8 mouse cellular contexts compared by ENCODE assay signal in the genomic region with DNA sequence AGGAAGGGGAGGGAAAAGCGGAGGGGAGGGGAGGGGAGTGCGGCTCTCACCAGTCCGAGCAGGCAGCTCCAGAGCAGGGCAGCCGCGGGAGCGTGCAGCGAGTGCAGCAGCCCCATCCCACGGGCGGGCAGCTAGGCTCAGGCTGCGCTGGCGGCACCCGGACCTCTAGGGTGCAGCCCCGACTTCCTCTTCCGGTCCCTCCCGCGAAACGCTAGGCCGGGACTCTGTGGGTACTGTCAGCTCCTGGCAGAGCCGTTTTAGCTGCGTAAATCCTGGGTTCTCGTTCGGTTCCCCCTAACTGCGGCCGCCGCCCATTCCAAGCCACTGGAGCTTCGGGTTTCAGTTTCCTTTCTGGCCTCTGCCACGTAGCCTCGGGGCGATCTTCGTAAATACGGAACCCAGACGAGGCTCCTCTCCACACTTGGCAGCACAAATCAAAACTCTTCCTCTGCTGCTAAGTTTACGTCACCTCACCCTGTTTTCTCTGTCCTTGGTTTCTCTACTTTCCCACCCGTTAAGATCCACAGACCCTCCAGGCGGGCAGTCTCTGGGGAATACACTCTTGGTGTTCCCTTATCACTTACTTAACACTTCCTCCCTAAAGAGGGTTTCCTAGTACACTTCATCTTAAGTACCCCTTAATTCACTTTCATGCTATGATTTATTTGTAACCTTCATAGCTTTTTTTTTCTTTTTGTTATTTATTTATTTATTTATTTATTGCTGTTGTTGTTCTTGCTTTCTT. TPM values are rescaled to one million over a fixed set of nuclear protein-coding genes. Genes with fewer than 3 reads are reported as not detected.
DNase-seq lines count a peak whose midpoint lies in the region; ATAC-seq lines count a peak whose summit lies in the region.

A gene (minus strand): TSS at position 339 of the 745 bp plus-strand sequence.

- H3K9me3 ChIP-seq in heart, embryonic 13.5 days: no peaks in the 10 kb centered on the region
- H3K9me3 ChIP-seq in liver, embryonic 12.5 days (replicated peaks): no peaks in the 10 kb centered on the region
- no peaks in the 10 kb centered on the region for H3K9me3 ChIP-seq in stomach, embryonic 15.5 days

- no peaks in the 10 kb centered on the region for H3K4me1 ChIP-seq in brown adipose tissue, adult 24 weeks (ENCODE audit: control insufficient read depth, insufficient read depth, insufficient read length, low read length)
- H3K4me1 ChIP-seq in heart, embryonic 13.5 days: peaks cover 7% of the 10 kb centered on the region
- H3K4me1 ChIP-seq in liver, embryonic 12.5 days: peaks cover 28% of the 10 kb centered on the region
- H3K4me1 ChIP-seq in stomach, embryonic 15.5 days: no peaks in the 10 kb centered on the region; the same call in 1 of the 2 replicates

- peak; percentile 98 for ATAC-seq in heart, embryonic 13.5 days (ENCODE audit: extremely low read depth, insufficient number of reproducible peaks, low FRiP score, low TSS enrichment)
- peak; percentile 99 for ATAC-seq in liver, embryonic 12.5 days
- ATAC-seq in stomach, embryonic 15.5 days (ENCODE audit: insufficient read depth, low FRiP score, low read depth): peak; percentile 99

- peak within 1 kb of the TSS; percentile 81 for H3K4me2 ChIP-seq in heart, embryonic 13.5 days
- H3K4me2 ChIP-seq in liver, embryonic 12.5 days: peak within 1 kb of the TSS; percentile 72
- peak within 1 kb of the TSS; percentile 57 for H3K4me2 ChIP-seq in stomach, embryonic 15.5 days

- WGBS in heart, embryonic 13.5 days: under 1% methylated on average over 35 of the region's 35 CpGs
- 2% methylated on average over 26 of the region's 35 CpGs for WGBS in liver, embryonic 12.5 days (ENCODE audit: insufficient replicate concordance)
- under 1% methylated on average over 35 of the region's 35 CpGs for WGBS in stomach, embryonic 15.5 days

- H3K9ac ChIP-seq in heart, embryonic 13.5 days: peak within 1 kb of the TSS; percentile 96
- H3K9ac ChIP-seq in liver, embryonic 12.5 days: peak within 1 kb of the TSS; percentile 90
- H3K9ac ChIP-seq in stomach, embryonic 15.5 days: peak within 1 kb of the TSS; percentile 66

- DNase-seq in CD4-positive, CD25-positive, alpha-beta regulatory T cell, adult 2 months (ENCODE audit: low read depth, low spot score): peak; percentile 91
- peak; percentile 14 for DNase-seq in fat pad, adult 2 months (ENCODE audit: extremely low read depth, low read depth, low spot score)
- peak; percentile 95 for DNase-seq in kidney, postnatal 10 days
- peak; percentile 71 to 82 for DNase-seq in natural killer cell, adult 2 months (ENCODE audit: low spot score in 2 of 2)

- H3K27me3 ChIP-seq in heart, embryonic 13.5 days (replicated peaks): no peaks in the 10 kb centered on the region
- no peaks in the 10 kb centered on the region for H3K27me3 ChIP-seq in liver, embryonic 12.5 days (replicated peaks)
- no peaks in the 10 kb centered on the region for H3K27me3 ChIP-seq in stomach, embryonic 15.5 days (replicated peaks)

- peak within 1 kb of the TSS; percentile 96 for H3K27ac ChIP-seq in brown adipose tissue, adult 24 weeks (replicated peaks; ENCODE audit: low read depth, low read length)
- H3K27ac ChIP-seq in heart, embryonic 13.5 days (replicated peaks): peak within 1 kb of the TSS; percentile 99
- peak within 1 kb of the TSS; percentile 84 for H3K27ac ChIP-seq in liver, embryonic 12.5 days
- peak within 1 kb of the TSS; percentile 99 for H3K27ac ChIP-seq in stomach, embryonic 15.5 days

- H3K36me3 ChIP-seq in heart, embryonic 13.5 days: no peaks in the 10 kb centered on the region
- H3K36me3 ChIP-seq in liver, embryonic 12.5 days: no peaks in the 10 kb centered on the region
- H3K36me3 ChIP-seq in stomach, embryonic 15.5 days: no peaks in the 10 kb centered on the region

- H3K4me3 ChIP-seq in brown adipose tissue, adult 24 weeks (ENCODE audit: insufficient read depth, low read depth, low read length): peak within 1 kb of the TSS; percentile 65
- H3K4me3 ChIP-seq in heart, embryonic 13.5 days: peak within 1 kb of the TSS; percentile 75
- peak within 1 kb of the TSS; percentile 74 for H3K4me3 ChIP-seq in liver, embryonic 12.5 days
- peak within 1 kb of the TSS; percentile 67 for H3K4me3 ChIP-seq in stomach, embryonic 15.5 days (replicated peaks)

RNA-seq across cellular contexts. Expression of the gene that starts here (rescaled TPM):
- 39.5 and 43.1 TPM in 2 replicates for polyA plus RNA-seq in brown adipose tissue, adult 24 weeks (2012; ENCODE audit: insufficient read depth, insufficient read length, missing spikeins)
- 27.4 and 30.0 TPM in 2 replicates for polyA plus RNA-seq in heart, embryonic 13.5 days (2015; fragmentation: Nextera tagmentation; extraction: Ambion mirVana)
- 23.6 and 25.0 TPM in 2 replicates for polyA plus RNA-seq in liver, embryonic 12.5 days (2016; fragmentation: Nextera tagmentation; extraction: Ambion mirVana)
- polyA plus RNA-seq in stomach, embryonic 15.5 days (2015; fragmentation: Nextera tagmentation; extraction: Ambion mirVana): 48.3 and 48.4 TPM in 2 replicates

Comparison
In these comparisons a context has a peak if more than half of its experiments do, and no peak if none do; other contexts are left out.
1. Peak in every context shown above with its lines: DNase-seq, ATAC-seq, H3K4me3 ChIP-seq and H3K27ac ChIP-seq.
2. DNase-seq: peak in every context shown above with its lines; median percentile 95 in kidney, postnatal 10 days; 91 in CD4-positive, CD25-positive, alpha-beta regulatory T cell, adult 2 months; 76 in natural killer cell, adult 2 months; 14 in fat pad, adult 2 months.